Mouse (Mus musculus) neutrophil, adult 83 days (primary cell): ENCODE data around the gene Retnlb. TPM values are rescaled to one million over a fixed set of nuclear protein-coding genes. Genes with fewer than 3 reads are reported as not detected.

Experiments
- total RNA-seq, 2 experiments: library from RNA; stranded (reverse); gene quantifications; one replicate each; pipeline ENCODE4 v1.2.4; 2023

Gene Retnlb
- total RNA-seq = 1 to 10 TPM in 1 of 2 experiments, not detected in 1; 1.6 TPM

DNA sequence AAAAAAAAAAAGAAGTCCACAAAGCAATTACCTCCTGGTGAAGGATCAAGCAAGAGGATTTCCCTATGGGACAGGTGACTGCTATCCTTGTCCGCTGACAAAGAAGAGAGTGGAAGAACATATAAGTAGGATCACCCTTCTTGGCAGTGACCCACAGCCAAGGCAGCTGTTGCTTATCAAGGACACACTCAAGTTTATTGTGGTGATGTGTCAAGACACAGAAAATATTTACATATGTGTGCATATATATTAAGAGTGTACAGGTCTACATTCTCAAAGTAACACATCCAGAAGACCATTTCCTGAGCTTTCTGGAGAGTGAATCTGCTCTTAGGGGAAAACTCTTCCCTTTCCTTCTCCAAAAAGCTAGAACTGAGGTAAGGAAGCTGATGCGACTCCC is at the start of gene Retnlb:
Gene Retnlb, plus strand, starts transcription at position 162 of the 400 bp plus-strand sequence.

DNA sequence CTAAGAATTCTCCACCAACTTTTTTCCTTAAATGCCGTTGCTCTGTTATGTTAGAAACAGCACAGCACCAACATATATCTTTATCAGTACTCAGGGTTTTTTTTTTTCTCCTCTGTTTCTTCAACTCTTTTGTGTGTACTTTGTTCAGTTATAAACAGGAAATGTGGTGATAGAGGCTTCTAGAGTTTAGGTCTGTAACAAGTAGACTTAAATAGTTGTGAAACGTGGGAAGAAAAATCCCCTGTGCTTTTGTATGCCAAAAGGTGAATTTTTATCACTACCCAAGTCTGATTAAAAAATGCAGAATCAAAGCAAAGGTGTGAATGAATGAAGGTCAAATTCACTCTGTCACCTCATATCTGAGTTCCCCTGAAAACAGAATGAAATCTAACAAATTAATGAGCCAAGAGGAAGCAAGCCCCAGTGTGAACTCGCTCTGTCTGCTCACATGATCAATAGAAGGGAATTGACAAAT is 44.6 kb upstream of the Retnlb start, which contains the start of gene Trat1:
Gene Trat1, minus strand, starts transcription at position 51 of the 475 bp plus-strand sequence.

DNA sequence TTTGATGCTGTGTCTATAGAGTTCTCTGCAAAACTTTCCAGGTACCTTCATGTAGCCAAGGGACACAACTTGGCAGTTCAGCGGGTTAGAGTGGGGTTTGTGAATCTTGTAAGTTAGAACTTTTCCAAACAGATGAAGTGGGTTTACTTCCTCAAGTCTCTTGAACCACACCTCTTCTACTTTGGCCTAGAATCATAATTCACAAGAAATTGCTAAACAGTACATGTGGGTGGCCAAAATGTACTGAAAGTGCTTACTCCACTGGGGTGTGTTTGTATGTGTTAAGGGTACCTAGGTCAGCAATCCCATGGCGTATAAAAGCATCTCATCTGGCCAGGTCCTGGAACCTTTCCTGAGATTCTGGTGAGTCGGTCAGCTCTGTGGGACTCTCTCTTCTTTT is 25.6 kb downstream of the Retnlb start, which contains the start of gene Retnla:
Gene Retnla, plus strand, starts transcription at position 286 of the 400 bp plus-strand sequence.

Other genes starting within 250 kb of the Retnlb start
- not detected for gene Trat1, start 44.8 kb upstream of the Retnlb start, total RNA-seq
- not detected for gene Retnla, start 25.7 kb downstream of the Retnlb start, total RNA-seq
- gene Retnlg, start 55.8 kb downstream of the Retnlb start, total RNA-seq = 1,000 to 10,000 TPM; 8,025 to 8,515 TPM
- gene Dzip3, start 177.3 kb downstream of the Retnlb start, total RNA-seq = 1 to 10 TPM; 7.2 to 8.8 TPM
- gene Cip2a, start 177.3 kb downstream of the Retnlb start, total RNA-seq = 10 to 100 TPM; 33.5 to 35.4 TPM
- not detected for gene Myh15, start 240.6 kb downstream of the Retnlb start, total RNA-seq